Mouse (Mus musculus) adrenal gland, adult 8-10 months (tissue): ENCODE measurements around the gene Mical3. TPM values are rescaled to one million over a fixed set of nuclear protein-coding genes. Genes with fewer than 3 reads are reported as not detected.
"Not testable (repeated sequence)": the region's sequence is repeated elsewhere in the genome, so short reads cannot be mapped to it uniquely, and the experiment has no call there.

ENCODE experiments used
- DNase-seq: peaks from one replicate; pipeline ENCODE4 v3.0.0; 2022
- total RNA-seq, 4 experiments: library from RNA; stranded (reverse); gene quantifications; 2 replicates each; pipeline ENCODE4 v1.2.4; 2022

Gene Mical3
- total RNA-seq, 4 experiments from 2014 or later, result 41.6 to 78.2 (median 55.4) TPM

DNA sequence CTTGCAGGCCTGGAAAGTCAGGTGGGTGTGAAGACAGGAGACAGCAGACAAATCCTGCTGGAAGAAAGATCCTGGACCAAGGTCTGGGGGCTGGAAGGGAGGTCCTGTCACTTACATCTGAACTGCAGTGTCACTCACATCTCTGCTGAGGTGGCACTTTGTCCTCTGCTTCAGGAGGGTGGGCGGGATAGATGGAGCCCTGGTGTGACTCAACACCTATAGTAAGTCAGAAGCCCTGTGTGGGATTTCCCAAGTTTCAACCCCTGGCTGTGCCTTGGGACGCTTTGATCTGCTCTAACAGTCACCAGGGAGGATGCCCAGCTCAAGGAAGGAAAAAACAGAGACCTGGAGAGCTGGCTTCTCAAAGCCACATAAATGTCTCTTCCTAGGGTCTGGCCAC, 203.9 kb downstream of the Mical3 start:
- no peak for DNase-seq

GRCm38 (mm10) chr6:120924791-120925321, 205.9 kb downstream of the Mical3 start:
- DNase-seq, result not testable (repeated sequence)

DNA sequence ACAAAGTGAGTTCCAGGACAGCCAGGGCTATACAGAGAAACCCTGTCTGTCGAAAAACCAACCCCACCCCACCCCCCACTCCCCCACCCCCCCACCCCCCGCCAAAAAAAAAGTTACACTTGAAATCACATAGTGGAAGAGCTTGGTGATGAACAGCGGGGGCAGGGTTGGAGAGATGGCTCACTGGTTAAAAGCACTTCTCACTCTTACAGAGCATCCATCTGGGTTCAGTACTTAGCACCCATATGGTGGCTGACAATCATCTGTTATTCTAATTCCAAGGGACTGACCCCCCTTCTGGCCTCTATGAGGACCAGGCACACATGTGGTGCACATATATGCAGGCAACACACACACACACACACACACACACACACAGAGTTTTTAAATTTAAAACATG, 212.8 kb downstream of the Mical3 start:
- DNase-seq, result no peak

- DNase-seq, result not testable (repeated sequence)
These were observed 213.6 kb downstream of the Mical3 start for GRCm38 (mm10) chr6:120916972-120917881.

DNA sequence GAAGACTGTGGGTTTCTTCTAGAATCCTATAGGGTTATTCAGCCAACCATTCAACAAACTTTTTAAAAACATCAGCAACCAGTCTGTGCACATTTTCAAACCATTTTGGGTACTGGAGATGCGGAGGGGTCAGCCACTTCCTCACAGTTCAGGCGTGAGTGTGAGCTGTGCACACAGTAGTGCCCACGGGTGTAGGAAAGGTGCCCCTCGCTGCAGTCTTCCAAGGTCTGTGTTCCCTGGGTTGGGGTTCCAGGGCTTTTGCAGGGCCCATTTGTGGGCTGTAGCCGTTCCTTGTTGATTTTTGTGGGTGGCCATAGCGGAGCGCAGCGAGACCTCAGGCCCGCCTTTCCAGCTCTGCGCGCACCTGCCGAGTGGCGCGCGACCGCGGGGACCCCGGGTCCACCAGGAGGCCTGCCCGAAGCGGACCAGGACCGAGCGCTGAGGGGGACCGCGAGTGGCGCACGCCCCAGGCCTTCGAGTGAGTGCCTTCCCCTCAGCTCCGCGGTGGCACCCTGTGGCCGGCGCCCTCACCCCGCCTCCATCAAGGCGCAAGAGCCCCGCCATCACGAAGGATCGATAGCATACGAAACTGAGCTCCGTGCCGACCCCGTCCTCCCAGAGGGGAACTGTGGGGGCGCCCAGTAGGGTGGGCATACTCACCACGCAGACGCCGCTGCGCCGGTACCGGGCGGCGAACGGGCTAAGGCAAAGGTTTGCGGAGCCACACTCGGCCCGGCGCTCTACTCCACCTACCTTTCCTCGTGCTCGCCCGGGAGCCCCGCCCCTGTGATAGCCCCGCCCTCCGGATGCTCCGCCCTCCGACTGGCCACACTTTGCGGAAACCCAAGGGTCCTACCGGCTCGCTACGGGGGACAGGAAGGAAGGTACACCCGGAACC, 214.5 kb downstream of the Mical3 start, which contains the start of gene Bid:
Gene Bid (minus strand): TSS at position 780 of the 898 bp plus-strand sequence.
- peak; percentile 88 for DNase-seq

DNA sequence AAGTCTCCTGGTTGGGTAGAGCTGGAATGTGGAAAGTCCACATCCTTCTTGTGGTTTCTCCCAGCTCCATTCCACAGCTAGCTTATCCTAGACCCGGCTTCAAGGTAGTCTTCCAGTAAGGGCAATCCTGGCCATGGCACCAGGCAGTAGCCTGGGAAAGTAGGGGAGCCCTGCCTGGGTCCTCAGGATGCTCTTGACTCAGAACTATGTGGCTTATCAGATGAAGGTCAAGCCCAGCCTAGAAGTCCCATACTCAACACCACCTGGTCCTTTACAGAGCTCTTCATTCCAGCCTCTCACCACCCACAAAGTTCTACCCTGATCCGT, 215.2 kb downstream of the Mical3 start:
- DNase-seq, result no peak

GRCm38 (mm10) chr6:120914911-120915648, 215.7 kb downstream of the Mical3 start:
- DNase-seq, result no peak

DNA sequence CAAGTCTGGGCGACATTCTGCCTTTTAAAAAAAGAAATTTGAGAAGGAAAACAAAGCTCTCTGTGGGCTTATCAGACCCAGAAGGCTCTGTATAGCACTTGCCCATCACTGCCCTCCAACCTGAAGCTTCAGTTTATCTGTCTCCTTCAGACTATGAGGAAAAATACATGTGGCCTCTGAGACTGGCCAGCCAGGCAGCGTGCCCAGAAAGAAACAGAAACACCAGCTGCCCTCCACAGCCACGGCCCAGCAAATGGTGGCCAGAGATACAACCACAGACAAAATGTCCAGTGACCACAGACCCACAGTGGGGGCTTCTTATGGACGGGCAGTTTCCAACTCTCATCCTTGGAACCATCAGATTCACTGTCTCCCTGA, 216.3 kb downstream of the Mical3 start:
- no peak for DNase-seq

DNA sequence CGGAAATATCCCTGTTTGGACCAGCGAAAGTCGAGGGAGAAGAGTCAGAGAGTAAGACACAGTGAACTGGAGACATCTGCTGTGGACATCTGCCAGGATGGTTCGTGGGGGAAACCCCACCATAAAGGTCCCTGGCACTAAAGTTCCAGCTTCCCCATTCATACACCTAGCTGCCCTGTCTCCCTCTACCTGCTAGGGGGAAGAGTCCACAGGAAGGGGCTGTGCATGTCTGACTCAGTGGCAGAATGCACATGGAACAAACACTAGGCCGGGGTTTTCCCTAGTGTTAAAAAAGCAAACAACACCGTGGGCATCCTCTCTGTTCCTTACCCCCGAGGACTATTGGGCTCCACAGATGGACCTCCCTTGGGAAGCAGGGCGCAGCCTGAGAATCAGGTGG, 217.0 kb downstream of the Mical3 start:
- no peak for DNase-seq

- DNase-seq, result no peak
These were observed 217.9 kb downstream of the Mical3 start for GRCm38 (mm10) chr6:120912931-120913330.

- no peak for DNase-seq
These were observed 219.4 kb downstream of the Mical3 start for GRCm38 (mm10) chr6:120911213-120912007.

- no peak for DNase-seq
These were observed 221.3 kb downstream of the Mical3 start for GRCm38 (mm10) chr6:120909501-120909900.

DNA sequence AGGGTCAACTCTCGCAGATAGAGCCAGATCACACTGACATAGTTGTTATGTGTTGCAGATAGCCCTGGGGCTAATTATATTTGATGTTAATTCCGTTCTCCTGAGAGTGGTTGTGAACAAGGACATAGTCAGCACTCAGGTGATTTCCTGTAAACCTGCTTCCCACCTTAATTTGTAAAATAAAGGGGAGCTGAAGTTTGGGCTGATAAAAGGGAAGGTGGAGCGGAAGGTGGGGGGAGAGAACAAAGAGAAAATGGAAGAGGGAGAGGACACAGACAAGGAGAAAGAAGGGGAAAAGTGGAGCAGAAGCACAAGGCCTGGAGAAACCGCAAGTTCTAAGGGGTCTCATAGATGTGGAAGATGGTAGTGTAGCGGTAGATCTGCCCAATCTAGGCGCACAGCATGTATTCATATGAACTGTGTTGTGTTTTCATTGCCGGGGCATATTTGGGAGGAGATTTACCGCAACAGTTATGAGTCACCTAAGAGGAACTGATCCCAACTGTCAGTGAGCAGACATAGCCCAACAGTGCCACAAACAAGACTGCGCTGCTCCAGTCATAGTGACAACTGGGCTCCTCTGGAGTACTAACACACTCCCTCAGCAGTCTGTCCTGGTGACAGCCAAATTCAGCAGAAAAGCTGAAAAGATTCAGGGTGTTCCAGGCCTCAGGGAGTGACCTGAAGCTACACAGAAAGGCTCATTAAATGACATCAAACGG, 222.8 kb downstream of the Mical3 start:
- DNase-seq, result not testable (repeated sequence)

DNA sequence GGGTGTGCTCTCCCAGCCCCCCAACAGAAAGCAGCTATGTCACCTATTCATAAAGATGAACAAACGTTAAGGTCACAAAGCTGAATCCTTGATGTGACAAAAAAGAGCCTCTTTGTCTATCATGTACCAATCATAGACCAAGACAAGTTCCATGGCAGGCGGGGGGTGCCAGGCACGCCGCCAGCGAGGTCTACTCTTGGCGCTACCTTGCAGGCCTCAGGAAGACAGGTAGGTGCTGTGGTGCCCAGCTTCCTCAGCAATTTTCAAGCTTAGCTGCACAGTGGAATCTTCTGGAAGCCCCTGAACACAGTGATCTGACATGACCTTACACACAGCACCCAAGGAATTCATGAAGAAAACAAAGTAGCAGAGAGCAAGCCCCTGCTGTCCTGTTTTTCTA, 224.3 kb downstream of the Mical3 start:
- DNase-seq, result no peak

DNA sequence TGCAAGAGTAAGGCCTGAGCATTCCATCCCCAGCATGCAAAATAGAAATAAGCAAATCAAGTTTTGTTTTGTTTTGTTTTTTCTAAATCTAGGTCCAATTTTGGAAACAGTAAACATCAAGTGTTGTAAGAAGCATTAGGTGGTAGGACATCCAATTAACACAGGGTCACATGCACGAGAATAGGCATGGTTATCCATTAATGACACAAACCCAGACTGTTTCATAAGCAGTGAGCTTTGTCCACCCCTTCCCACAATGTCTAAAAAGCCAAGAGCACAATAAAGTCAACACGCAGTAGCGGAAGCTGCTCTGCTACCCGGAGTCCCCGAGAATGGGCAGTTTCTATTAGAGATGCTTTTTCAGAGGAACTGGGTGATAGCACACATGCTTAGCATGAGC, 225.7 kb downstream of the Mical3 start:
- DNase-seq, result no peak

- no peak for DNase-seq
These were observed 226.8 kb downstream of the Mical3 start for GRCm38 (mm10) chr6:120903961-120904360.

DNA sequence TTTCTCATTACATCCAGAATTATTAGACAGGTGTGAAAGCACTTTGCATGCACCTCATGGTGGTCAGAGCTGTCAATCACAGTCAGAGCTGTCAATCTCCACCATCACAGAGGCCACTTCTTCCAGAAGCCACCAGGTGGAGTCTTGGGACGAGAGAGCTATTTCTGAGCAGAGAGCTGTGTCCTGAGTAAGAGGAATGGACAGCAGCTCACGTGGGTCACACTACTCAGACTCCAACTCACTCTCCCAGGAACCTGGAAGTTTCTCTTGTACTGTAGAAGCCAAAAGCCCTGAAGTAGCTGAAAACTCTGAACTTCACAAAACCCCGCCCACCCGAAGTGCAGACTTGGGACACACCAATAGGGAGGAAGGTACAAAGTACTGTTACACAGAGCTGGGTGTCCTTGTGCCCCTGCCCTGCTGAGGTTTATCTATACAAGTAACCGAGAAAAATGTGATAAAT, 227.3 kb downstream of the Mical3 start:
- DNase-seq, result peak; percentile 38

- no peak for DNase-seq
These were observed 228.8 kb downstream of the Mical3 start for GRCm38 (mm10) chr6:120901776-120902645.

DNA sequence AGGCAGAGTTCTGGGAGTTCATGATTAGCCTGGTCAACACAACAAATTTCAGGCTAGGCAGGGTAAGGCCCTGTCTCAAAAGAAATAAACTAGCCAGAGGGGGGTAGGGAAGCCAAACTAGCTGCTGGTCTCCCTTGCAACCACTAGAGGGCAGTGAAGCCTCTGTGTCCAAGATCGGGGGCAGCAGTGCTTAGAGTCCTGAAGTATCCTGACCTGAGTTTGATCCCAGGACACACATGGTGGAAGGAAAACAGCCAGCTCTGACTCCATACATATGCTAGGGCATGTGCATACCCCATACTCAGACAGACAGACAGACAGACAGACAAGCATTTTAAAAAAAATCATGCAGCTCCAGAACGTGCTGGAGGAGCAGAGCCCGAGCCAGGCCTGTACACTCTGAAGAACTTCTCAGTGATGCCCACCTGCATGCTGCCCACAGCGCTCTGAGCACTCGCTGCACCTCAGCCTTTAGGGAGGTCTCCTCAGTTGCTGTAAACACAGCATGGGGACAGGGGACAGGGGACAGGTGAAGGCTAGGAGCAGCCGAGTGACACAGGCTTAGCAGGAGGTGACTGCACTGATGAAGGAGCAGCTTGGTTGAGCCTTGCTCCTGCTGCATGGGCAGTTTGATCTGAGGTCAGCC, 232.5 kb downstream of the Mical3 start:
- DNase-seq, result no peak
